Mouse (Mus musculus) embryonic facial prominence, embryonic 14.5 days (tissue): ENCODE data around the gene Dhx38. TPM values are rescaled to one million over a fixed set of nuclear protein-coding genes. Genes with fewer than 3 reads are reported as not detected.
A peak's percentile ranks its signal among the peaks of the same experiment; 100 is the strongest.

Experiments used
- ATAC-seq: fragments of 200-750 bp; cut with Nextera tagmentation; 2 replicates; pipeline ENCODE4 v1.8.0; 2017; ENCODE audit warnings: low read depth, moderate number of reproducible peaks, moderate TSS enrichment
- DNase-seq: peaks from one replicate; pipeline ENCODE4 v3.0.0-alpha.2; 2015; ENCODE audit warnings: low spot score
- H3K27ac ChIP-seq: fragments of 300-500 bp; sonication (generic); replicated peaks from 2 replicates; pipeline ENCODE4 v1.5.1; 2014; ENCODE audit warnings: low read depth, mild to moderate bottlenecking, low read length, moderate library complexity
- H3K27me3 ChIP-seq: fragments of 300-500 bp; sonication (generic); replicated peaks from 2 replicates; pipeline ENCODE4 v1.6.1; 2014; ENCODE audit warnings: low read length; ENCODE audit not compliant: control insufficient read depth, insufficient read depth
- H3K36me3 ChIP-seq: fragments of 300-500 bp; sonication (generic); 2 replicates; pipeline ENCODE4 v1.6.1; 2014; ENCODE audit warnings: low read length, mixed read lengths; ENCODE audit not compliant: control insufficient read depth, insufficient read depth
- H3K4me1 ChIP-seq: fragments of 300-500 bp; sonication (generic); 2 replicates; pipeline ENCODE4 v1.6.1; 2014; ENCODE audit warnings: antibody characterized with exemption, low read length; ENCODE audit not compliant: control insufficient read depth, insufficient read depth
- H3K4me2 ChIP-seq: fragments of 300-500 bp; sonication (generic); 2 replicates; pipeline ENCODE4 v1.6.1; 2014; ENCODE audit warnings: low read depth, mild to moderate bottlenecking, low read length, moderate library complexity, mixed read lengths
- H3K4me3 ChIP-seq: fragments of 300-500 bp; sonication (generic); 2 replicates; pipeline ENCODE4 v1.5.1; 2014; ENCODE audit warnings: low read depth, mild to moderate bottlenecking, low read length
- H3K9ac ChIP-seq: fragments of 300-500 bp; sonication (generic); 2 replicates; pipeline ENCODE4 v1.6.1; 2014; ENCODE audit warnings: low read depth, mild to moderate bottlenecking, low read length, moderate library complexity, mixed read lengths
- H3K9me3 ChIP-seq: fragments of 300-500 bp; sonication (generic); 2 replicates; pipeline ENCODE4 v1.6.1; 2016; ENCODE audit warnings: low read length; ENCODE audit not compliant: control insufficient read depth
- WGBS: fragments of 180-500 bp; shearing (Covaris S2); extraction: QIAGEN DNeasy Blood & Tissue Kit; methylation state at CpG from one replicate; pipeline ENCODE4 v1.1.7; 2014; 5-methylcytosine and 5-hydroxymethylcytosine counted together
- polyA plus RNA-seq: library from polyadenylated mRNA; unstranded; fragments of >200 nt; fragmentation: Nextera tagmentation; extraction: Ambion mirVana; gene quantifications from 2 replicates; pipeline ENCODE4 v1.2.1, GENCODE M21; 2014

The Dhx38 gene
- polyA plus RNA-seq, result 17.4 and 19.5 TPM in 2 replicates

- peaks cover 15% of the 10 kb centered on the region for H3K4me1 ChIP-seq
- ATAC-seq, result peak; percentile 100
- no peaks in the 10 kb centered on the region for H3K9me3 ChIP-seq
- H3K36me3 ChIP-seq, result peaks cover 32% of the 10 kb centered on the region
- peak within 1 kb of the TSS; percentile 72 for H3K4me3 ChIP-seq
- peak within 1 kb of the TSS; percentile 91 for H3K9ac ChIP-seq
- H3K27me3 ChIP-seq, result no peaks in the 10 kb centered on the region
- peak; percentile 100 for DNase-seq
- 1% methylated on average over 51 of the region's 52 CpGs for WGBS
- H3K4me2 ChIP-seq, result peak within 1 kb of the TSS; percentile 82
- peak within 1 kb of the TSS; percentile 87 for H3K27ac ChIP-seq
These were observed at the start of gene Dhx38, which contains the start of gene Txnl4b for GRCm38 (mm10) chr8:109565498-109566333. Dhx38 (minus strand) TSS chr8:109565861. Txnl4b (plus strand) TSS chr8:109565892.

DNA sequence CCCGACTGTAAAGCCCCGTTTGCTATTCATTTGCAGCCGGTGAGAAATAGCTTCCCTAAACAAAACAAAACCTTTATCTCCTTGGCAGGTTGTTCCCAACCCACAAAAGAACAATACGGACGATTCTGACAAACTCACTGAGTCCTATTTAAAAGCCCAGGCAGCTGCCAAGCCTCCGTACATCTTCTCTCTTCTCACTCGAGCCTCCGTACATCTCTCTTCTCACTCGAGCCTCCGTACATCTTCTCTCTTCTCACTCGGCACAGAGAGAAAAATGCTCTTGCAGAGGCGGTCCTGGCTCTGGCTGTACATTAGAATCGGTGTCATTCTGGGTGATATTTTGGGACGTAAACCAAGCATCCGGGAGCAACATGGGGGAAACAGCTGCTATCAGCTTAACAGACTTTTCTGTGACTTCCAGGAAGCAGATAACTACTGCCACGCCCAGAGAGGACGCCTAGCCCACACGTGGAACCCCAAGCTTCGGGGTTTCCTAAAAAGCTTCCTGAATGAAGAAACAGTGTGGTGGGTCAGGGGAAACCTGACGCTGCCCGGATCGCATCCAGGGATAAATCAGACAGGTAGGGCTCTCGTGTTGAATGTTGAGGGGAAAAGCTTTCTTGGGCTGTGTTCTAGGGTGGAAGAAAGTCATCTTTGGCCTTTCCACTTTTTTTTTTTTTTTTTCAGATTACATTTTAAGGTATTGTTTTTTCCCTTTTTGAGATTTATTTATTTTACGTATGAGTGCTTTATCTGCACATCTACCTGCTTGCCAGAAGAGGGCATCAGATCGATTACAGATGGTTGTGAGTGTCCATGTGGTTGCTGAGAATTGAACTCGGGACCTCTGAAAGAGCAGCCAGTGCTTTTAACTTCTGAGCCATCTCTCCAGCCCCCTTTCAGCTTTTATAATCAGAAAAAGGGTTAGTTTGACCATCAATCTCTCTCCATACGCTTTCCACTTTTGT lies 48.9 kb upstream of the Dhx38 start, which contains the start of gene Pkd1l3:
Gene Pkd1l3, plus strand, starts transcription at position 275 of the 968 bp plus-strand sequence.
- Histone ChIP-seq H3K4me2 (peak within 1 kb of the TSS; percentile 28), H3K9ac (0 out of 2 replicates have a peak within 1 kb of the TSS, but pooled peaks have one; percentile 14), H3K4me1 (no peaks in the 10 kb centered on the region), H3K9me3 (peaks cover under 1% of the 10 kb centered on the region; the same call in 1 of the 2 replicates), H3K27me3 (no peaks in the 10 kb centered on the region), H3K27ac (no peak within 1 kb of the TSS), H3K36me3 (no peaks in the 10 kb centered on the region), H3K4me3 (no peak within 1 kb of the TSS)
- no peak for ATAC-seq
- DNase-seq, result no peak
- 61% methylated on average over 27 of the region's 27 CpGs for WGBS

DNA sequence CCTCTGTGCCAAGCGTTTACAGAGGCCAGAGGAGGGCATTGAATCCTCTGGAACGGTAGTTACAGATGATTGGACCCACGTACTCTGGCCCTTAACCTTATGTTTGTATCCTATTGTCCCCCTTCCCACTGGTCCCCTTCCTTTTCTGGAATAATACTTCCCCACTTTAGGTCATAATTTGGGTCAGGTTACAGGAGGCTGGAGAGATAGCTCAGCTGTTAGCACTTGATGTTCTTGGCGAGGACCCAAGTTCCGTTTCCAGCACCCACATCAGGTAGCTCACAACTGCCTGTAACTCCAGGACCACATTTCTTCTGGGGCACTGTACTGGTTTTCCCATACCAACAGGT lies 43.5 kb upstream of the Dhx38 start:
- H3K4me2 ChIP-seq, result peak overlapping the region; percentile 81
- no peaks in the 10 kb centered on the region for H3K27me3 ChIP-seq
- WGBS, result 13% methylated on average over 5 of the region's 5 CpGs
- no peaks in the 10 kb centered on the region for H3K9me3 ChIP-seq
- ATAC-seq (no peak), DNase-seq (peak; percentile 28)
- peak overlapping the region; percentile 72 for H3K4me3 ChIP-seq
- peak overlapping the region; percentile 96 for H3K27ac ChIP-seq
- peaks cover 11% of the 10 kb centered on the region for H3K4me1 ChIP-seq
- peak overlapping the region; percentile 77 for H3K9ac ChIP-seq
- H3K36me3 ChIP-seq, result peaks cover 5% of the 10 kb centered on the region; the same call in 1 of the 2 replicates

DNA sequence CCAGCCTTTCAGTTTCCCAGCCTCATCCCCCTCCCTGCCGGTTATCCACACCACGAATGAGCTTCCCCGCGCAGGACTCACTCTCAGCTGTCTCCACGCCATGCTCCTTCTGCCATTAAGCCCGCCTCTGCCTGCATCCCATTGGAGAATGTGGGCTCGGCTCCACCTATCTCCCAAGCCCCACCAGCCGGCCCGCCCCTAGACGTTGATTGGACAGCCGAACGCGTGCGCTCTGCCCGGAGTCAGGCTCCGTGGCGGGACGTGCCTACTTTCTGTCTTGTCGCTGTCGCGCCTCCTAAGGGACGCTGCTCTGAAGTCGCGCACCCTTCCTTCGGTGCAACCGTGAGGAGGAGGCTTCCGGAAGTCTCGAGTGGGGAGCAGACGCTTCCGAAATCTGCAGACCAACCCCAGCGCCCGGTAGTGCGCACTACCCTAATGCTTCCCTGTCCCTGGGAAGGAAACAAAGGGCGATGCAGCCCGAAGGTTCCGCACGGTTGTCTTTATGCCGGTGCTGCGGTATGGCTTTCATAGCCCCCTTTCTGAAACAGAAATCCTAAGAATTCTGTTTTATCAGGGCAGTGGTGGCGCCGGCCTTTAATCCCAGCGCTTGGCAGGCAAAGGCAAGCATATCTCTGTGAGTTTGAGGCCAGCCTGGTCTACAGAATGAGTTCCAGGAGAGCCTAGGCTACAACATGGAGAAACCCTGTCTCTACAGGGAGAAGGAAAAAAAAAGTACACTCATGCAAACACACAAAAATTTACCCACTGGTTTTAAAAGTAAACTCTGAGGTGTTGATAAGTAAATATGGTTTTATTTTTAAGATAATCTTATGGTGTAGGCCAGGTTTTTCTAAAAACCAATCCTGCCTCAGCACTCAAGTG lies 42.9 kb upstream of the Dhx38 start, which contains the start of gene Dhodh:
Gene Dhodh, minus strand, starts transcription at position 403 of the 882 bp plus-strand sequence.
- peak; percentile 99 for ATAC-seq
- H3K9ac ChIP-seq, result peak within 1 kb of the TSS; percentile 77
- peaks cover 10% of the 10 kb centered on the region; the same call in 1 of the 2 replicates for H3K36me3 ChIP-seq
- H3K27ac ChIP-seq, result peak within 1 kb of the TSS; percentile 96
- H3K9me3 ChIP-seq, result no peaks in the 10 kb centered on the region
- peak within 1 kb of the TSS; percentile 81 for H3K4me2 ChIP-seq
- H3K27me3 ChIP-seq, result no peaks in the 10 kb centered on the region
- WGBS, result under 1% methylated on average over 41 of the region's 42 CpGs
- DNase-seq, result peak; percentile 98
- H3K4me1 ChIP-seq, result peaks cover 11% of the 10 kb centered on the region
- peak within 1 kb of the TSS; percentile 72 for H3K4me3 ChIP-seq

GRCm38 (mm10) chr8:109607650-109608049 lies 42.0 kb upstream of the Dhx38 start:
- Histone ChIP-seq H3K4me3 (peak overlapping the region; percentile 72), H3K36me3 (peaks cover 18% of the 10 kb centered on the region; the same call in 1 of the 2 replicates), H3K9me3 (no peaks in the 10 kb centered on the region), H3K27ac (peak overlapping the region; percentile 96; the same call in 1 of the 2 replicates), H3K4me2 (peak overlapping the region; percentile 81), H3K4me1 (peaks cover 11% of the 10 kb centered on the region), H3K9ac (peak overlapping the region; percentile 77), H3K27me3 (no peaks in the 10 kb centered on the region)
- ATAC-seq, result no peak
- 5% methylated on average over 12 of the region's 12 CpGs for WGBS
- DNase-seq, result peak; percentile 22

DNA sequence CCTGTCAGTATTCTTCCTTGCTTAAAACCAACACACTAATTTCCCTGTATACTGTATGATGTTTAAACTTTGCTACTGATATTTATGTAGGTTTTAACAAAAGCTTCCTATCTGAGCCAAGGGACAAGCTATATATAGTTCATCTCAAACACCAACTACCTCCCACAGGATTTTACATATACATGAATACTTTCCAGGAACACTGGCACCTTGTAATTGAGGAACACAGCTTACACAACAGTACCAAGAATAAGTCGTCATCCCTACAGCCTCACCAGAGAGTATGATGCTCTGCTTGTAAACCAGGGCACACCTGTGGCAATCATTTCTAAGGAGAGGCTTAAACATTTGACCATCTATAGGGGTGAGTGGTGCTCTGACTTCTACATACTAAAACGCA lies 41.1 kb upstream of the Dhx38 start:
- no peak for DNase-seq
- H3K27me3 ChIP-seq, result no peaks in the 10 kb centered on the region
- 82% methylated on average over 2 of the region's 2 CpGs for WGBS
- H3K4me3 ChIP-seq, result no peak overlapping the region
- no peak overlapping the region for H3K27ac ChIP-seq
- peaks cover 11% of the 10 kb centered on the region for H3K4me1 ChIP-seq
- no peaks in the 10 kb centered on the region for H3K9me3 ChIP-seq
- ATAC-seq, result no peak
- H3K9ac ChIP-seq, result no peak overlapping the region
- peaks cover 28% of the 10 kb centered on the region for H3K36me3 ChIP-seq
- no peak overlapping the region for H3K4me2 ChIP-seq

GRCm38 (mm10) chr8:109595854-109596253 lies 30.2 kb upstream of the Dhx38 start:
- Histone ChIP-seq H3K4me1 (no peaks in the 10 kb centered on the region), H3K27me3 (no peaks in the 10 kb centered on the region), H3K9me3 (no peaks in the 10 kb centered on the region), H3K9ac (no peak overlapping the region), H3K36me3 (peaks cover 45% of the 10 kb centered on the region), H3K4me2 (no peak overlapping the region), H3K4me3 (no peak overlapping the region), H3K27ac (no peak overlapping the region)
- ATAC-seq (no peak), DNase-seq (no peak)
- WGBS, result 57% methylated on average over 8 of the region's 8 CpGs
